Mouse (Mus musculus) Patski (cell line): ENCODE measurements around the gene Skp1a. TPM values are rescaled to one million over a fixed set of nuclear protein-coding genes. Genes with fewer than 3 reads are reported as not detected.

Experiments used
- ATAC-seq: fragments of 100-300 bp; one replicate; pipeline ENCODE4 v1.8.0; 2021
- CTCF ChIA-PET: fragments of 350-600 bp; sonication (Branson Sonifier 250); formaldehyde crosslinking; loops from one replicate; lab custom pipeline; 2022; ENCODE audit warnings: inconsistent platforms; lab: Charles Lee
- POLR2A ChIA-PET: fragments of 350-600 bp; sonication (Branson Sonifier 250); formaldehyde crosslinking; loops from one replicate; lab custom pipeline; 2022; ENCODE audit warnings: antibody characterized with exemption, inconsistent platforms; lab: Charles Lee
- DNase-seq: peaks from one replicate; pipeline ENCODE4 v3.0.0-alpha.2; 2011; ENCODE audit warnings: low read depth, low spot score
- H3K27me3 ChIP-seq: fragments of 371-371 bp; one replicate; pipeline ENCODE4 v1.5.1; 2021
- CTCF ChIP-seq: fragments of 100-300 bp; IDR thresholded peaks from one replicate; pipeline ENCODE4 v1.5.1; 2021
- in situ Hi-C: fragments of 300-500 bp; cut with MboI; formaldehyde crosslinking; loops from 3 replicates; pipeline ENCODE4 v1.11.1; 2018; ENCODE audit warnings: low pct_unique_long_range_greater_than_20kb, mixed read lengths
- polyA plus RNA-seq: library from polyadenylated mRNA; unstranded; gene quantifications from one replicate; pipeline ENCODE4 v1.2.3, GENCODE M21; 2021

Gene Skp1a
- polyA plus RNA-seq, 1 experiment from 2014 or later, result 485 TPM

DNA sequence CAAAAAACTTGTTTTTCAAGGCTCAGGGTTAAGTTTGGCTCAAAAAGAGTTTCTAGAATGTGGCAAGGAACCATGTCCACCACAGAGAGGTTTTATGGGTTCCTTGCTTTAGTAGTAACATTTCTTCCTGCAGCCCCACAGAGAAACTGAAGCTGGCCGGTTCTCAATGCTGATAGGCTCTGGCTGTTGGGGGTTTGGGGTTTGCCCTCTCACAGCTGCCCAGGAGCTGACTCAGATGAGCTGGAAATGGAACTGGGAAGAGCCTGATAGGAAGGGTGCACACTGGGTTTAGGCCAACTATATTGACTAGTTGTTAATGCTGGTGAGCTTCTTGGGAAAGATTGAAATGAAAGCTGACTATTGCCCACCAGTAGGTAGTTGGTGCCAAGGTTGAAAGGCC is 20.9 kb downstream of the Skp1a start:
- ChIA-PET CTCF (interaction anchor here (1.0 to 2.9 kb wide), 9 partner anchors 9 to 98 kb away, joined by 3 to 30 read pairs (median 5); no protein-coding TSS in a partner anchor), POLR2A (interaction anchor here (1.4 kb wide), 1 partner anchor 44 kb away, joined by 3 read pairs; no protein-coding TSS in a partner anchor)
- no peak for DNase-seq
- H3K27me3 ChIP-seq, result no peaks in the 10 kb centered on the region
- TF ChIP-seq CTCF, result no peak
- in situ Hi-C loops, result no loop called here
- no peak for ATAC-seq

- POLR2A ChIA-PET, result interaction anchor here (0.6 to 1.4 kb wide), 4 partner anchors 19 to 131 kb away, joined by 3 to 5 read pairs (median 3); no protein-coding TSS in a partner anchor
- no peaks in the 10 kb centered on the region for H3K27me3 ChIP-seq
- TF ChIP-seq CTCF, result peak; percentile 90
- DNase-seq (no peak), ATAC-seq (peak; percentile 66)
- CTCF ChIA-PET, result interaction anchor here (0.6 to 2.9 kb wide), 16 partner anchors 9 to 97 kb away, joined by 3 to 30 read pairs (median 5); no protein-coding TSS in a partner anchor
- in situ Hi-C loops, result no loop called here
Observed at GRCm38 (mm10) chr11:52253674-52254375, 22.0 kb downstream of the Skp1a start.

DNA sequence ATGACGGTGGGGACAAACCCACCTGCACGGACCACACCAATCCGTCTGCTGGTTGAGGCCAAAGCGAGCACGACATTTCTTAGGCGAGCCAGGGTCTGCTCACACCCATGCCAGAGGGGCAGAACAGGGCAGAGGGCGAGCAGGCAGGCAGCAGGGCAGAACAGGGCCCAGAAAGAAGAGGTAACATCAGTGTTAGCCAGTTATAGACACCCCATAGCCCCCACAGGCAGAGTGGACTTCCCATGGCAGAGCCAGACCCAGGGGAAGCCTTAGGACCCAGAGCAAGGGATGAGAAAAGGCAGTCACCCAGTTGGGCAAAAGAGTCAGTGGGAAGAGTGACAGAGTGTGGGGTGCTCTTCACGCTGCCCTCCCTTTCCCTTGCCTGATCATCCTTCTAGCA is 23.3 kb downstream of the Skp1a start:
- POLR2A ChIA-PET, result no interaction called here
- no peaks in the 10 kb centered on the region for H3K27me3 ChIP-seq
- ATAC-seq (no peak), DNase-seq (no peak)
- in situ Hi-C loops, result loop anchor here (5.0 kb wide), 1 partner anchor 87 kb away; no protein-coding TSS in a partner anchor
- CTCF ChIA-PET, result interaction anchor here (1.0 to 2.9 kb wide), 6 partner anchors 8 to 91 kb away, joined by 3 to 30 read pairs (median 5); no protein-coding TSS in a partner anchor
- no peak for TF ChIP-seq CTCF

GRCm38 (mm10) chr11:52257376-52257775 is 25.6 kb downstream of the Skp1a start:
- ChIA-PET POLR2A (no interaction called here), CTCF (interaction anchor here (0.9 to 1.5 kb wide), 2 partner anchors 86 to 92 kb away, joined by 3 read pairs; no protein-coding TSS in a partner anchor)
- ATAC-seq, result no peak
- in situ Hi-C loops, result loop anchor here (5.0 kb wide), 1 partner anchor 85 kb away; no protein-coding TSS in a partner anchor
- H3K27me3 ChIP-seq, result no peaks in the 10 kb centered on the region
- DNase-seq, result no peak
- no peak for TF ChIP-seq CTCF

- CTCF ChIA-PET, result interaction anchor here (1.2 to 1.5 kb wide), 2 partner anchors 21 to 84 kb away, joined by 3 read pairs; no protein-coding TSS in a partner anchor
- ATAC-seq, result no peak
Observed at GRCm38 (mm10) chr11:52258711-52259110, 26.9 kb downstream of the Skp1a start.

GRCm38 (mm10) chr11:52260878-52261277 is 29.1 kb downstream of the Skp1a start:
- peak; percentile 53 for DNase-seq
- CTCF ChIA-PET, result interaction anchor here (0.9 to 4.9 kb wide), 10 partner anchors 11 to 84 kb away, joined by 3 to 25 read pairs (median 4); no protein-coding TSS in a partner anchor
- peak; percentile 27 for ATAC-seq
- H3K27me3 ChIP-seq, result no peaks in the 10 kb centered on the region
- TF ChIP-seq CTCF, result no peak
- POLR2A ChIA-PET, result no interaction called here
- in situ Hi-C loops, result loop anchor here (5.0 kb wide), 1 partner anchor 36 kb away; no protein-coding TSS in a partner anchor

More at GRCm38 (mm10) chr11:52258711-52259110, 26.9 kb downstream of the Skp1a start:
- H3K27me3 ChIP-seq, result no peaks in the 10 kb centered on the region
- in situ Hi-C loops, result loop anchor here (5.0 kb wide), 1 partner anchor 84 kb away; no protein-coding TSS in a partner anchor
- no peak for DNase-seq
- no peak for TF ChIP-seq CTCF
- POLR2A ChIA-PET, result no interaction called here

DNA sequence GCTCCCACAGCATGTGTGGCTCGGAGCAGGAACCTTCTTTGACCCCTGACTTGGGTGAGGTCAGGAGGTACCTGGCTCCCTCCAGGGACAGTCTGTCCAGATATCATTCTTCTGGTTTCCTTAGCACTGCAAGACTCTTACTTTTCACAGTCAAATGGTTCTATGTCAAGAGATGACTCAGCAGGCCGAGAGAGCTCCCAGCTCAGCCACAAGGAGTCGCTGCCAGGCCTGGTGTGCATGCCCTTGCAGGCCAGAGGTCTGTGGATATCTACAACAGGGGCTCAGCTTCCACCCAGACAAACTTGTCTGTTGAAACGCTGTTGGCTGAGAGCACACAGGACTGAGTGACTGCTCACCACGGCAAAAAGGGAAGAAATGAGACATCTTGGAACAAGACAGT is 30.1 kb downstream of the Skp1a start:
- no peaks in the 10 kb centered on the region for H3K27me3 ChIP-seq
- CTCF ChIA-PET, result interaction anchor here (0.8 to 4.9 kb wide), 13 partner anchors 9 to 85 kb away, joined by 3 to 25 read pairs (median 4); no protein-coding TSS in a partner anchor
- TF ChIP-seq CTCF, result no peak
- ATAC-seq (peak; percentile 75), DNase-seq (no peak)
- in situ Hi-C loops, result loop anchor here (5.0 kb wide), 1 partner anchor 35 kb away; no protein-coding TSS in a partner anchor
- POLR2A ChIA-PET, result no interaction called here

- H3K27me3 ChIP-seq, result no peaks in the 10 kb centered on the region
- no peak for ATAC-seq
- DNase-seq, result no peak
- ChIA-PET POLR2A (no interaction called here), CTCF (interaction anchor here (0.9 to 4.9 kb wide), 8 partner anchors 10 to 80 kb away, joined by 3 to 25 read pairs (median 4); no protein-coding TSS in a partner anchor)
- no peak for TF ChIP-seq CTCF
- in situ Hi-C loops, result loop anchor here (5.0 kb wide), 1 partner anchor 35 kb away; no protein-coding TSS in a partner anchor
Observed at GRCm38 (mm10) chr11:52262338-52262737, 30.5 kb downstream of the Skp1a start.

DNA sequence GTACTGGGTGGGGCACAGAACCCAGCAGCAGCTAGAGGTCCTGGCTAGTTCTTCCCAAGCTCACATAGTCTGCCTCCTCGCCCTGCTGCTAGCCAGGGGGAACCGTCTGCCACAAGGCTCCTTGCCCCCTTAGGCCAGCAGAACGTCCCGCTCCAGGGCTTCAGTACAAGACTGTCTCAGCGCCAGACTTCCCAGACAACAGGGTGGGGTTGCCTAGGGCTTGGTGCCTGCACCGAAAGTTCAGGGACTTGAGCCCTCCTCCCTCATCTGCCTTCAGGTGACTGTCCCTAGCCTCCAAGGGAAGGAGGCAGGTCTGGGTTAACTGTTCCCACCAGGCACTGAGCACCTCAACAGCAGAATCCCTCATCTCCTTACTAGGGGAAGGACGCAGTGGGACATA is 33.1 kb downstream of the Skp1a start:
- TF ChIP-seq CTCF, result no peak
- ChIA-PET CTCF (interaction anchor here (1.1 to 1.3 kb wide), 2 partner anchors 12 to 33 kb away, joined by 3 to 5 read pairs; no protein-coding TSS in a partner anchor), POLR2A (no interaction called here)
- DNase-seq (no peak), ATAC-seq (no peak)
- H3K27me3 ChIP-seq, result no peaks in the 10 kb centered on the region
- in situ Hi-C loops, result loop anchor here (5.0 kb wide), 1 partner anchor 32 kb away; no protein-coding TSS in a partner anchor

DNA sequence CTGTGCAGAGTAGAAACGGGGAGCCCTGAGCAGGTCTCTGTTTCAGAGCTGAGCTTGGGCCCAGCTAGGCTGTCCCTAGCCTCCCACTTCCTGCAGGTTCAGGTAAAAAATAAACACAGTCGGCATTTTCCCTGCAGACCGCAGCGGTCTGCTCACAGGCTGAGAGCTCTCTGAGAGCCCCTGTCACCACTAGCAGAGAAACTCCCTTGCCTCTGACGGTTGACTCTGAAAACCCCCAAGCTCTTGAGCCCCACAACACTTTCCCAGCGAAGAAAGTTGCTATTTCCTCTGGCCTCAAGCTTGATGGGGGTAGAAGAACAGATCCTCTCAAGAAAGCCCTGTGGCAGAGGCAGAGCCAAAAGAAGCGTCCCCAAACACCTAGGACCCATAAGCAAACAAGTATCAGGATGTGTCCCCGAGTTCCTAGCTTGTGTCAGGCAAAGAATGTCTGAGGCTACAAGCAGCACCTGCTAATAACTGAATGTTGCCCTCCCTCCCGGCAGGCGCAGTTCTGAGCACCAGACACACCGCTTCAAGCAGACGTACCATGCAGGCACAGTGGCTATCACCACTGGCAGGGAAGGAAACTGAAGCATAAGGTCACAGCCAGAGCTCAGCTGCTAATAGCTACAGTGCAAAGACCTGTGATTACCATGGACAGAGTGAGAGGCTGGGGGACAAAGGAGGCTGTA is 34.0 kb downstream of the Skp1a start:
- ChIA-PET CTCF (interaction anchor here (1.1 to 1.3 kb wide), 3 partner anchors 13 to 32 kb away, joined by 3 to 5 read pairs (median 4); no protein-coding TSS in a partner anchor), POLR2A (no interaction called here)
- in situ Hi-C loops, result no loop called here
- TF ChIP-seq CTCF, result no peak
- DNase-seq, result no peak
- no peak for ATAC-seq
- no peaks in the 10 kb centered on the region for H3K27me3 ChIP-seq
